Mouse (Mus musculus) spleen, postnatal 36 days (tissue): ENCODE results near the gene Slc37a1.

Experiments
- DNase-seq, 2 experiments: peaks; one replicate each; pipeline ENCODE4 v3.0.0; 2022; ENCODE audit warnings: low spot score in 2 of 2, mixed read lengths in 1 of 2

The Slc37a1 gene

GRCm38 (mm10) chr17:31286492-31286891 is at the start of gene Slc37a1:
Gene Slc37a1 (plus strand): TSS chr17:31286792.
- no peak for DNase-seq

DNA sequence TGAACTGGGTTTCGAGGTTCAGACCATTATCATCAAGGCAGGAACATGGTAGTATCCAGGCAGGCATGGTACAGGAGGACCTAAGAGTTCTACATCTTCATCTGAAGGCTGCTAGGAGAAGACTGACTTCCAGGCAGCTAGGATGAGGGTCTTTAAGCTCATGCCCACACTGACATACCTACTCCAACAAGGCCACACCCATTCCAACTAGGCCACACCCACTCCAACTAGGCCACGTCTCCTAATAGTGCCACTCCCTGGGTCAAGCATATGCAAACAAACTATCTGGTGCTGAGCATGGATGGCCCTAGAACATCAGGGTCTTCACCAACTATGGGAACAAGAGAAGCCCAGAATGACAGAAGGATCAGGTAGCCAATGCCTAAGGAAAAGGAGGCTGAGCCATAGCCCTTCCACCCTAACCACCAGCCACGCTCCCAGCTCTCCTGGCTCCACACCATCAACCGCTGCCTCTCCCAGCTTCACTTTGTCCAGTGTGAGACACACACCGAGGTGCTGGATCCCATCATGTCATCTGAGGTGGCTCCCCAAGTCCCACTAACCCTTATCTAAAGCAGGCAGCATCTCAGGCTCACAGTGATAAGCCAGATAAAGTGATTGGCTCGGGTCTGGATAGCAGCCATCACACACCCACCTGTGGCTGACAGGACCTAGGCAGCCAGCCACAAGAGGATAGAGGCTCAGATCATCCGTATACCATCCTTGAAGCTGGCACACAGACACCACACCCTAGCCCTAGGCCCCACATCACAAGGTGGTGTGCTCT is 48.2 kb upstream of the Slc37a1 start:
- no peak for DNase-seq

GRCm38 (mm10) chr17:31241156-31241555 is 45.4 kb upstream of the Slc37a1 start:
- no peak for DNase-seq

DNA sequence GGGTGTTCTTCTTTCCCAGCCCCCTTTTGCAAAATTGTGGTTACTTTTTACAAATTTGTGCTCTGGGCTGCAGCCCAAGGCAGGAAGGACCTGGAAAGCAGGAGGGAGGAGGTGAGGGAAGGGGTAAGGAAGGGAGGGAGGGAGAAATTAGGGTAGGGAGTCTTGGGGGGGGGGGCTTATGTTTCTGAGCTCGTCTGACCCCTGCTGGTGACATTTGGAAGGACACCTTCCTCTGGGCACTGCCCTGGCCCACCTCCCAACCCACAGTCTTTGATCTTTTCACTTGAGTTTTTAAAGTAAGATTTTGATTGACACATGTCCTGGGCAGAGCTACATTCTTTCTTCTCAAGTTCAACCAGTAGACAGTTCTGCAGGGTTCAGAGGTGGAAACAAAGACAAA is 43.8 kb upstream of the Slc37a1 start:
- no peak for DNase-seq

DNA sequence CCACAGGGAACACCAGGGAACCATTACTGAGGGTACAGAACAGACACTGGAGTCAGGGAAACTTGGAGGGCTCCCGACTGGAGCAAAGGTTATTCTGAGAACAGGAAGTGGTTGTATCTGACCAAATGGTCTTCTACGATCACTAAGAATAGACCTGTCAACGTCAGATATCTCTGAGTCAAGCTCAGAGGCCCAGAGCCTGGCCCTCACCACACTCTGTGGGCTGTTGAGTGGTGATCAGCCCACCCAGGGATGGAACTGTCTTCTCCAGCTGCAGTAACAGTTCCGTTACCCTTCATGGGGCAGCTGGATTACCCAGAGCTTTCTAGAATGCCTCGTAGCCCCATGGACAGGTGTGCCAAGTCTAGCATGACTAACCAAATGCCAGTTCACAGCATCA is 41.3 kb upstream of the Slc37a1 start:
- DNase-seq, result no peak

GRCm38 (mm10) chr17:31247144-31247543 is 39.4 kb upstream of the Slc37a1 start:
- no peak for DNase-seq

DNA sequence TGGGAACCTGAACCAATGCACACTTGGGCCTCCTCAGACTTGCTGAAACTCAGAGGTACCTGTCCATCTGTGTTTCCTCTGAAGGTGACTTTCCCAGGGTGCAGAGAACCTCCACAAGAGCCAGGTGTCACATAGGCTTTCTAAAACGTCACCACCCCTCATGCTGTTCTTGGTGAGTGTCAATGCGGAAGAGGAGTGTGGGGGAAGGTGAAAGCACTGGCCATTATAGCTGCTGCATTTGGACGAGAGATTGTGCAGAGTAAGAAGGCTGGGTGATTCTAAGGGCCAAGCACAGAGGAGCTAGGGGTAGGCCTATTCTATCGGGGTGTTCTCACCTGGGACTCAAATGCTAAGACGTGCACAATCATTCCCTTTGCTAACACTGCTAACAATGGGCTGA is 32.6 kb upstream of the Slc37a1 start:
- no peak for DNase-seq

GRCm38 (mm10) chr17:31254463-31254931 is 32.1 kb upstream of the Slc37a1 start:
- DNase-seq, result peak; percentile 75 to 78

DNA sequence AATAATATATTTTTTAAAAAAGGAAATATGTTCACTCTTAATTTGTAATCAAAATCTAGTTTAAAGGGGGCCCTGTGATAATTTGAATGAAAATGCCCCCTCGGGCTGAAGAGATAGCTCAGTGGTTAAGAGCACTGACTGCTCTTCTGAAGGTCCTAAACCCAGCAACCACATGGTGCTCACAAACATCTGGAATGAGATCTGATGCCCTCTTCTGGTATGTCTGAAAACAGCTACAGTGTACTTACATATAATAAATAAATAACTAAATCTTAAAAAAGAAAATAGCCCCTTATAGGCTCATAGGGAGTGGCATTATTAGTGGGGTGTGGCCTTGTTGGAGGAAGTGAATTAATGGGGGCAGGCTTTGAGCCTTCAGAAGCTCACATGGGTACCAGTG is 29.4 kb upstream of the Slc37a1 start:
- no peak for DNase-seq

DNA sequence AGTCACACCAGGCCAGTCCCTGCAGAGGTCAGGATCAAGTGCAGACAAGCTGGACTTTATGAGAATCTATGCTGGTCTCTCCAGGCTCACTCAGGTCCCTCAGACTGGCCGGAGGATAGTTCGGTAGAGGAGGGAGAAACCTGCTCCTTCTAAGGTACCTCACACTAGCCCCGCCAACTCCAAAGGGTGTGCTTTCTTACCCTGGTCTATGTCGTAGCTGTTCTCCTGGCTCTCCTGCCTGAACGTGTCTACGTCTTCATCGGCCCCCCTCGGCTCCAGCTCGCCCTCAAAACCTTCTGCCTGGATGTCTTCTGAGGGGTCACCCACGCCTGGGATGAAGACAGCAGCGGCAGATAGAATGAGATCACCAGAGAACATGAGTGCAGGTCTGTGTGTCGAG is 28.7 kb upstream of the Slc37a1 start:
- no peak for DNase-seq

- no peak for DNase-seq
Measured at GRCm38 (mm10) chr17:31258310-31258865, 28.2 kb upstream of the Slc37a1 start.

DNA sequence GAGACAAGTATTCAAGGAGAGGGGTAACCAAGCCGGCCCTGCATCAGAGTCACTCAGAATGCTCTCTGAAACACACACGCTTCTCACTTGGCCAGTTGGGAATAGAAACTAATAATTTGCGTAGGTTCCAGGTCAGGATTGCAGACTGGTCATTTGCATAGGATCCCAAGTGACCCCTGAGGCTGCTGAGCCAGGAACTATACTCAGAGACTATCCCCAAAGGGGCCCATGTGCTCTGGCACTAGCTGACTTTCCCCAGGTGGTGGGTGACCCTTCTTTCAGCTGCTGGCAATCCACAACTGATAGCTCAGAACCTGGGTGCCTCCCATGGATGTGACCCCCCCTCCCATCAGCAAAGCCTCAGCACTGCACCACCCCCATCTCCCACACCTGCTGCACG is 27.4 kb upstream of the Slc37a1 start:
- no peak for DNase-seq

DNA sequence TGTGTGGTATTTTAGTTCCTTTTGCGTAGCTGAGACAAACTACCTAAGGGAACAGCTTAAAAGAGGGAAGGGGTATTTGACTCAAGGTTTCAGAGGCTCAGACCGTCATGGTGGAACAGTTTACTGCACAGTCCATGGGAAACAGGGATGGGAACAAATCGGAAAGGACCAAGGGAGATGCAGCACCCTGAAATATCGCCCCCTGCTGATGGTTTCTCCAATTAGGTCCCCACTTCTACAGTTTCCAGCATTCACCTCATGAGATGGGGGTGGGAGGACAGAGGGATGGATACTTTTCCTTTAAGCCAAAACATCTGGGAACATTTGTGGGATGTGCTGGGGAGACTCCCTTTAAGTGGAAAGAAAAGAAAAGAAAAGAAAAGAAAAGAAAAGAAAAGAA is 26.8 kb upstream of the Slc37a1 start:
- DNase-seq, result peak in 1 of 2 experiments; percentile 40

- DNase-seq, result no peak
Measured at GRCm38 (mm10) chr17:31260430-31260829, 26.2 kb upstream of the Slc37a1 start.

DNA sequence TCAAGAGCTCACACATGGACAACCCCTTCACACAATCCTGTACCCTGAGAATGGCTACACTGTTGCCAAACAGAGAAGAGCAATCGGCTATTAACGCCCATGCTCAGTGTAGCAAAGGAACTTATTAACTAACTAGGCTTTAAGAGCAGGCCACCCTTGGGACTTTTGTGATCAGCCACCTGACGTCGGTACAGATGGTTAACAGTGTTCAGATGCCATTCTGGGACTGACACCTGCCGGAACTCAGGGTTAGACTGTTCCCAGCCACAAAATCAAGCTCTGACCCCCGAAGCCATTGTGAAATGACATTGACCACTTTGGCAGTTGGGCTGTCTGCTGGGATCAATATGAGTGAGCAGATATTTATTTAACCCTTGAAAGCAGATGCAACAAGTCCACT is 25.2 kb upstream of the Slc37a1 start:
- DNase-seq, result peak; percentile 69

- no peak for DNase-seq
Measured at GRCm38 (mm10) chr17:31262715-31263114, 23.9 kb upstream of the Slc37a1 start.

GRCm38 (mm10) chr17:31263770-31264169 is 22.8 kb upstream of the Slc37a1 start:
- peak; percentile 51 for DNase-seq

GRCm38 (mm10) chr17:31264372-31264771 is 22.2 kb upstream of the Slc37a1 start:
- DNase-seq, result no peak

GRCm38 (mm10) chr17:31265171-31265572 is 21.4 kb upstream of the Slc37a1 start:
- peak; percentile 85 to 88 for DNase-seq

- DNase-seq, result no peak
Measured at GRCm38 (mm10) chr17:31265831-31266230, 20.8 kb upstream of the Slc37a1 start.

DNA sequence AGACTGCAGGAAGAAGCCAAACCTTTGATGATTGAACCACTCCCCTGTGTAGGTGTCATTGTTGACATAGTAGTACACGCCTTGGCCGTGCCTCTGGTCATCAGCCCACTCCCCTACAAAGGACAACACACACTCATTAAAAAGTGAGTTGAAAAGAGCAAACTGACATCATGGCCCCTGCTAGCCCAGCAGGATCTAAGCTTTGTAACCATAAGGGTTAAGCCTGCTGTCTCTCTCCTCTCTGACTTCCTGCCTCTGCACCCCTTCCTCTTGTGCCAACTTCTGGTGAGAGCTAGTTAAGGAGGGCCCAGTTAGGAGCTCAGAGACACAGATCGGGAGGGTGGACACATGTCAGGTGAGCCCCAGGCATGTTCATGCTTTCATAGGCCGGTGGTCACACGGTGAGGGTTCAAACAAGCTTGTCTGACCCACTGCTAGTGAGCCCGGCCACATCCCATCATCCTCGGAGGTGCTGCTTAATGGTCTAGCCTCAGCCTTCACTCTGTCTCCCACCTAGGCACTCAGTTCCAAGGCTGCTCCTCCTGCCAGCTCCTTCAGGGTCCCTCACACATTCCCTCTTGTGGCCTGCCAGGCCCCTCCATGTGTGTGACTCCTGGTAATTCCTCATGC is 20.2 kb upstream of the Slc37a1 start:
- peak; percentile 49 to 61 for DNase-seq

GRCm38 (mm10) chr17:31267138-31267537 is 19.5 kb upstream of the Slc37a1 start:
- DNase-seq, result no peak

DNA sequence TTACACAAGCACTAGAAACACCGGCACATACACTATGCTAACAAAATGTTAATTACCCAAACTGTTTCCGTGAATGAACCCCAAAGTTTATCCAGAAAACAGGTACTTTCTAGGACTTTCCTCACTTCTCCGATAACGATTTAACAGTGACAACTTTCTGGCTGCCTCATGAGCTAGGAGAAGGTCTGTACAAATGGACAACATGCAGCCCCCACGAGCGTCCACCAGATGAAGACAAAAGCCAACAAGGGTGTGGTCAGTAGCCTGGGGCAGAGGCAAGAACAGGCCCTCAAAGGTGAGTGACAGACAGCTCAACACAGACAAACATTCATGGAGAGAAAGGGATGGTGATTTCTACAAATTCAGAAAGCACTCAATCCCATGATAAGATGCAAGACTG is 19.0 kb upstream of the Slc37a1 start:
- no peak for DNase-seq
